Mouse (Mus musculus) lung, postnatal 0 days (tissue): ENCODE measurements at regions not wholly inside any gene's neighbourhood (a gene's known extent, or its start where the extent isn't known, plus 50 kb on each side); places are given as distances from the start of the nearest gene placed in this dataset.

Source experiments
- ATAC-seq: fragments of 200-750 bp; cut with Nextera tagmentation; 2 replicates; pipeline ENCODE4 v1.8.0; 2017; ENCODE audit warnings: moderate library complexity
- DNase-seq: peaks from one replicate; pipeline ENCODE4 v3.0.0-alpha.2; 2016; ENCODE audit warnings: low spot score
- H3K27ac ChIP-seq: fragments of 300-500 bp; sonication (generic); 2 replicates; pipeline ENCODE4 v1.5.1; 2014; ENCODE audit warnings: antibody characterized with exemption, mild to moderate bottlenecking, low read length, mixed read lengths
- H3K27me3 ChIP-seq: fragments of 300-500 bp; sonication (generic); replicated peaks from 2 replicates; pipeline ENCODE4 v1.6.1; 2014; ENCODE audit warnings: low read length, mixed read lengths; ENCODE audit not compliant: insufficient read depth
- H3K36me3 ChIP-seq: fragments of 300-500 bp; sonication (generic); 2 replicates; pipeline ENCODE4 v1.6.1; 2014; ENCODE audit warnings: low read length, mixed read lengths; ENCODE audit not compliant: insufficient read depth
- H3K4me1 ChIP-seq: fragments of 300-500 bp; sonication (generic); 2 replicates; pipeline ENCODE4 v1.6.1; 2014; ENCODE audit warnings: antibody characterized with exemption, low read depth, low read length, mixed read lengths; ENCODE audit not compliant: insufficient read depth
- H3K4me2 ChIP-seq: fragments of 300-500 bp; sonication (generic); replicated peaks from 2 replicates; pipeline ENCODE4 v1.6.1; 2014; ENCODE audit warnings: low read depth, mild to moderate bottlenecking, low read length, moderate library complexity, mixed read lengths
- H3K4me3 ChIP-seq: fragments of 300-500 bp; sonication (generic); 2 replicates; pipeline ENCODE4 v1.5.1; 2014; ENCODE audit warnings: low read depth, low read length
- H3K9ac ChIP-seq: fragments of 300-500 bp; sonication (generic); replicated peaks from 2 replicates; pipeline ENCODE4 v1.6.1; 2014; ENCODE audit warnings: low read depth, mild to moderate bottlenecking
- H3K9me3 ChIP-seq: fragments of 300-500 bp; sonication (generic); 2 replicates; pipeline ENCODE4 v1.6.1; 2016; ENCODE audit warnings: low read length, mixed read lengths
- CTCF ChIP-seq: IDR thresholded peaks from 2 replicates; pipeline ENCODE4 v1.5.1; 2016; ENCODE audit warnings: antibody characterized with exemption, mild to moderate bottlenecking
- EP300 ChIP-seq: IDR thresholded peaks from 2 replicates; pipeline ENCODE4 v1.6.1; 2016; ENCODE audit warnings: antibody characterized with exemption, mild to moderate bottlenecking, control low read depth
- WGBS: fragments of 180-500 bp; shearing (Covaris S2); extraction: QIAGEN DNeasy Blood & Tissue Kit; methylation state at CpG from one replicate; pipeline ENCODE4 v1.1.7; 2014; 5-methylcytosine and 5-hydroxymethylcytosine counted together

- Histone ChIP-seq H3K27ac (no peak overlapping the region), H3K9ac (no peak overlapping the region), H3K4me1 (0 out of 2 replicates have a peak, but pooled peaks cover 7% of the 10 kb centered on the region), H3K4me2 (no peak overlapping the region), H3K27me3 (no peaks in the 10 kb centered on the region), H3K9me3 (no peaks in the 10 kb centered on the region), H3K4me3 (no peak overlapping the region), H3K36me3 (no peaks in the 10 kb centered on the region)
- TF ChIP-seq CTCF (no peak), EP300 (peak; percentile 47; the same call in 1 of the 2 replicates)
- DNase-seq (peak; percentile 33), ATAC-seq (no peak)
- 17% methylated on average over 4 of the region's 4 CpGs for WGBS
Measured at GRCm38 (mm10) chr8:35930291-35930690, 164.7 kb downstream of the Gm19410 start.

DNA sequence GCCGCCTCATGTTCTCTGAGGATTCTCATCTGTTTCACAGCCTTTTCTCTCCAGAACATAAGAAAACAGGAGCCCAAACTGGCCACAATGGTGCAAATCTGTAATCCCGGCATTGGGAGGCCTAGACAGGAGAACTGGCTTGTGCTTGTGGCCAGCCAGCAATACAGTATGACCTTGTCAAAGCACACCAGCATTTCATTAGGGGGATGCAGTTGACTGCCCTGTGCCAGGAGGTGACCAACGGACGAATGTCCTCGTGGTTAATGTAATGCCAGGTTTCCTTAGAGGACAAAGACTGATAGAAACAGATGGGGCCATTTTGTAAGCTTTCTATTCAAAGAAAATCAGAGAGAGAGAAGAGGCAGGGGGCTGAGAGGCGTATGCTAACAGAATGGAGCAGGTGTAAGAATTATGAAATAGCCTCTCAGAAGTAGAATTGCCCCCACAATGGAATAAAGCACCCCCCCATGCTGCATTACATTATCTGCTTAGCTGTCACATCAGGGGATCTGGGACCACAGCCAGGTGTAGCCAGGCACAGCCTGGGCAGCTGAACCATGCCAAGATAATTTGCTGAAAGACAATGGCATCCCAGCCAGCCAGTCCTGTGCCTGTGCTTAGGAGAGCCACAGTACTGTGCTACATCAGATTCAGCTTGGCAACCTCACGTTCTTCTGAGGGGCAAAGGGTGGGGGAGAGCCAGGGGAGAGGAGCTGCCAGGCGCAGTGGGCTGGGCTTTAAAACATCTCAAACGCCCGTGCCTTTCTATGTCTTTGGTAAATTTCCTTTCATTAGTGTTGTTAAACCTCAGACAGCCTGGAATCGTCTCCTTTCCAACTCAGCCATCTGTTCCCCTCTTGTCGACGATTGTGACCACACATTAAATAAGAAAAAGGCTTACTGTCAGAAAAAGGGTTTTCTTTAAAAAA is 167.9 kb downstream of the Gm19410 start:
- H3K36me3 ChIP-seq: no peaks in the 10 kb centered on the region
- 0 out of 2 replicates have a peak, but pooled peaks cover 3% of the 10 kb centered on the region for H3K4me1 ChIP-seq
- H3K27ac ChIP-seq: no peak overlapping the region
- 62% methylated on average over 13 of the region's 13 CpGs for WGBS
- no peaks in the 10 kb centered on the region for H3K27me3 ChIP-seq
- no peak for ATAC-seq
- no peak for DNase-seq
- H3K4me2 ChIP-seq: no peak overlapping the region
- TF ChIP-seq CTCF (no peak), EP300 (no peak)
- H3K9me3 ChIP-seq: no peaks in the 10 kb centered on the region
- H3K9ac ChIP-seq: no peak overlapping the region
- no peak overlapping the region for H3K4me3 ChIP-seq

GRCm38 (mm10) chr8:35934115-35934607 is 168.6 kb downstream of the Gm19410 start:
- Histone ChIP-seq H3K36me3 (no peaks in the 10 kb centered on the region), H3K4me2 (no peak overlapping the region), H3K9ac (no peak overlapping the region), H3K4me1 (0 out of 2 replicates have a peak, but pooled peaks cover 3% of the 10 kb centered on the region), H3K9me3 (no peaks in the 10 kb centered on the region), H3K4me3 (no peak overlapping the region), H3K27me3 (no peaks in the 10 kb centered on the region), H3K27ac (no peak overlapping the region)
- 89% methylated on average over 7 of the region's 7 CpGs for WGBS
- DNase-seq: no peak
- ATAC-seq: no peak
- TF ChIP-seq CTCF: no peak
- TF ChIP-seq EP300: no peak

GRCm38 (mm10) chr8:35935034-35935433 is 169.4 kb downstream of the Gm19410 start:
- WGBS: 79% methylated on average over 1 of the region's 1 CpGs
- no peaks in the 10 kb centered on the region for H3K36me3 ChIP-seq
- ATAC-seq: no peak
- no peak overlapping the region for H3K9ac ChIP-seq
- no peak for TF ChIP-seq EP300
- TF ChIP-seq CTCF: no peak
- H3K4me1 ChIP-seq: 0 out of 2 replicates have a peak, but pooled peaks cover 2% of the 10 kb centered on the region
- no peak for DNase-seq
- no peak overlapping the region for H3K27ac ChIP-seq
- H3K27me3 ChIP-seq: no peaks in the 10 kb centered on the region
- no peaks in the 10 kb centered on the region for H3K9me3 ChIP-seq
- no peak overlapping the region for H3K4me2 ChIP-seq
- no peak overlapping the region for H3K4me3 ChIP-seq

- no peak overlapping the region for H3K4me3 ChIP-seq
- WGBS: 69% methylated on average over 9 of the region's 9 CpGs
- H3K36me3 ChIP-seq: no peaks in the 10 kb centered on the region
- H3K9me3 ChIP-seq: no peaks in the 10 kb centered on the region
- no peaks in the 10 kb centered on the region for H3K27me3 ChIP-seq
- no peak overlapping the region for H3K4me2 ChIP-seq
- H3K9ac ChIP-seq: no peak overlapping the region
- no peak overlapping the region for H3K27ac ChIP-seq
- TF ChIP-seq CTCF (no peak), EP300 (no peak)
- no peaks in the 10 kb centered on the region for H3K4me1 ChIP-seq
- peak; percentile 61 for ATAC-seq
- DNase-seq: peak; percentile 63
Measured at GRCm38 (mm10) chr8:35939199-35939598, 173.6 kb downstream of the Gm19410 start.

DNA sequence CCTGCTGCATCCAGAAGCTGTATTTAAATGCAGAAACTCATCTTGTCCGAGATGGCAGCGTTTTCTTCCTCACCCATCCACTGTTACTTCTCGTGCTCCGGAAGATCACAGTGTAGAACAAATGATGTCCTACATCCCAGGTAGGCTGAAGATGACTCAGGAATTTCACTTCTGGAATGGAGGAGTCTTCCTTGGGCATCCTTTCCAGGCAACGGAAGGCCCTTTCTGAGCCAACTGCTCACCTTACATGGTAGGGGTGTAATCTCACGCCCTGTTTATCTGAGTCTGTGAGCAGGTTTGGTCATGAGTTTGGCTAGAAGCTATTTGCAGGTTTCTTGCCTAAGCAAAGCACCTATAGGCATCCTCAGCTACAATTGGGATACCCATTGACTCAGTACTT is 176.9 kb downstream of the Gm19410 start:
- ATAC-seq: no peak
- Histone ChIP-seq H3K27ac (no peak overlapping the region), H3K4me3 (no peak overlapping the region), H3K9ac (no peak overlapping the region), H3K27me3 (no peaks in the 10 kb centered on the region), H3K36me3 (no peaks in the 10 kb centered on the region), H3K9me3 (no peaks in the 10 kb centered on the region), H3K4me1 (no peaks in the 10 kb centered on the region), H3K4me2 (no peak overlapping the region)
- TF ChIP-seq EP300 (no peak), CTCF (no peak)
- WGBS: 95% methylated on average over 6 of the region's 6 CpGs
- no peak for DNase-seq
